Mouse (Mus musculus) kidney, adult 2 months (tissue): ENCODE measurements around the gene Zg16. TPM values are rescaled to one million over a fixed set of nuclear protein-coding genes. Genes with fewer than 3 reads are reported as not detected.

ENCODE experiments used
- DNase-seq: peaks from one replicate; pipeline ENCODE4 v3.0.0; 2021
- H3K27ac ChIP-seq: fragments of 200-500 bp; 2 replicates; pipeline ENCODE4 v1.5.1; 2012; ENCODE audit warnings: low read depth, low read length, control low read depth, inconsistent platforms; ENCODE audit not compliant: insufficient read depth
- H3K27me3 ChIP-seq: fragments of 200-500 bp; replicated peaks from 2 replicates; pipeline ENCODE4 v1.6.1; 2012; ENCODE audit warnings: mild to moderate bottlenecking, moderate library complexity, low read length, inconsistent platforms; ENCODE audit not compliant: control insufficient read depth, insufficient read depth
- H3K36me3 ChIP-seq: fragments of 200-500 bp; 2 replicates; pipeline ENCODE4 v1.6.1; 2012; ENCODE audit warnings: mild to moderate bottlenecking, moderate library complexity, low read length, inconsistent platforms; ENCODE audit not compliant: control insufficient read depth, insufficient read depth
- H3K4me1 ChIP-seq: fragments of 200-500 bp; 2 replicates; pipeline ENCODE4 v1.6.1; 2011; ENCODE audit warnings: low read length; ENCODE audit not compliant: control insufficient read depth, insufficient read depth
- H3K4me3 ChIP-seq: fragments of 200-500 bp; 2 replicates; pipeline ENCODE4 v1.5.1; 2011; ENCODE audit warnings: mild to moderate bottlenecking, low read depth, low read length, control low read depth; ENCODE audit not compliant: insufficient read depth
- CTCF ChIP-seq: fragments of 200-500 bp; conservative IDR thresholded peaks from 2 replicates; pipeline ENCODE4 v1.5.1; 2011; ENCODE audit warnings: low read depth, mild to moderate bottlenecking, control low read depth, low read length, moderate library complexity, mixed read lengths; ENCODE audit not compliant: insufficient read depth, insufficient read length
- POLR2A ChIP-seq: fragments of 200-500 bp; IDR thresholded peaks from one replicate; pipeline ENCODE4 v1.6.1; 2011; ENCODE audit warnings: low read depth, low read length, control low read depth
- WGBS: fragments of 180-500 bp; shearing (Covaris S2); methylation state at CpG from one replicate; pipeline ENCODE4 v1.1.7; 2018; 5-methylcytosine and 5-hydroxymethylcytosine counted together
- polyA plus RNA-seq: library from polyadenylated mRNA; depleted of rRNA; stranded (reverse); fragments of >200 nt; gene quantifications from 2 replicates; pipeline ENCODE4 v1.2.3, GENCODE M21; 2012

Zg16 gene
- polyA plus RNA-seq, 1 experiment, result not detected

DNA sequence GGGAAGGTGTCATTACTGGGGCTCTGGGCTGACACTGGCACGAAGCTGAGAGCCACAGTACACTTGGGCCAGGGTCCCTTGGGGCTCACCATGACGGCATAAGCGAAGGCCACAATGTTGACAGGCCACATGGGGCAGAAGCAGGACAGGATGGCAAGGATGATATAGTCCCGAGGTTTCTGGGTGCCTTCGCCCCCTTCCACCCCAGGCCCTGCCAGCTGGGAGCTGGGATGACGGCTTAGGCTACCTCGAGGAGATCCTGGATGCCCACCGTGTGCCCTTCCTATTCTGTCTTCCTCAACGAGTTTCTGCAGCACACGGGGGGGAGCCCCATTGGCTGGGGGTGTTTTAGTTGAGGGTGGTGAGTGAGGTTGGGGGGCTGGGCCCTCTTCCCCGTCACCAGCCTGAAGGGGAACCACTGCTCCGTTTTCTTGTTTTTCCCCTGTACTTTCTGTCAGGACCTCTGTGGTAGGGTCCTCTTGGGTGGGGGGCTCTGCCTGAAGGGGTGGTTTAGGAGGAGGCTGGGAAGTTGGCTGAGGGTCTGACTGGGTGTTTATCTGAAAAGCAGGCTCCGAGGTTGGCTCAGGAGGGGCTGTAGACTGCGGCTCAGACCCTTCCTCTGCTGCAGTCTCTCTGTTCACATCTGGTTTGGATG, 67.7 kb downstream of the Zg16 start:
- H3K27ac ChIP-seq, result no peak overlapping the region
- DNase-seq, result no peak
- 80% methylated on average over 14 of the region's 14 CpGs for WGBS
- H3K36me3 ChIP-seq, result no peaks in the 10 kb centered on the region
- TF ChIP-seq POLR2A, result no peak
- H3K4me3 ChIP-seq, result no peak overlapping the region
- H3K4me1 ChIP-seq, result peaks cover 11% of the 10 kb centered on the region
- H3K27me3 ChIP-seq, result no peaks in the 10 kb centered on the region

DNA sequence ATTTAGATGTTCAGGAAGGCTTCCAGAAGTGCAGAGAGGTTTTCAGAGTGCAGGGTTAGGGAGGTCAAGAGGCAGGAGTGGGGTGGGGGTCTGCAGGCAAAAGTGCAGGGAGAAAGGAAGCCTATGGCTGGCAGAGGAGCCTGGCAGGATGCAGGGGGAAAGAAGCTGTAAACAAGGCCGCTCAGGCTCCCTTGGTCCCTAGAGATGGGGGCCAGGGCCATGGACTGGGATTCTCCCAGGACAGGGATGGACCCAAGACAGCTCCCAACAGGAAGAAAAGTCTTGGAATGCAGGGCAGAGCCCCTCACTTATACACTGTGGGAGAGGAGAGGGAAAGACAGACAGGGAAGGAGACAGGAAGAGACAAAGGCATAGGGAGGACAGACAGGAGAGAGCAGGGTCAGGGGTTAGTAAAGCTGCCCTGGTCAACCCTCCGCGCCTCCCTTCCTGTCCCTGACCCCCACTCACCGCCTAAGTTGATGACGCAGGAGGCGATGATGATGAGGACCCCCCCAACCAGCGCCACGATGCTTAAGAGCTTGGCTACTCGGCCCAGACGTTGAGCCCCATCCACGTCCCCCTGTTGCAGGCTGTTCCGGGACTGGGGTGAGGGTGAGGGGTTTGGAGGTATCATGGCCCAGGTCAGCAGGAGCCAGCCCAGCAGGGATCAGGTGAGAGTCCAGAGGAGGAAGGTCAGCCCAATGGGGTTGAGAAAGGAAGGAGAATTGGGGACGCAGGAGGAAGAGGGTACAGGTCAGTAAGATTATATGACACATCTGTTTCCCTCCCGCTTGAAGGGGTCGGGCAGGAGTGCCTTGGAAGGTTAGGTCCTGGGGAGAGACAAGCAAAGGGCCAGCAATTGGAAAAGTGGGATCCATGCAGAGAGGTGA, 68.5 kb downstream of the Zg16 start:
- DNase-seq, result no peak
- H3K36me3 ChIP-seq, result no peaks in the 10 kb centered on the region
- no peak overlapping the region; the same call in 1 of the 2 replicates for H3K27ac ChIP-seq
- WGBS, result 53% methylated on average over 15 of the region's 15 CpGs
- no peak for TF ChIP-seq CTCF
- no peak for TF ChIP-seq POLR2A
- H3K27me3 ChIP-seq, result no peaks in the 10 kb centered on the region
- no peak overlapping the region for H3K4me3 ChIP-seq
- H3K4me1 ChIP-seq, result peaks cover 6% of the 10 kb centered on the region; the same call in 1 of the 2 replicates

DNA sequence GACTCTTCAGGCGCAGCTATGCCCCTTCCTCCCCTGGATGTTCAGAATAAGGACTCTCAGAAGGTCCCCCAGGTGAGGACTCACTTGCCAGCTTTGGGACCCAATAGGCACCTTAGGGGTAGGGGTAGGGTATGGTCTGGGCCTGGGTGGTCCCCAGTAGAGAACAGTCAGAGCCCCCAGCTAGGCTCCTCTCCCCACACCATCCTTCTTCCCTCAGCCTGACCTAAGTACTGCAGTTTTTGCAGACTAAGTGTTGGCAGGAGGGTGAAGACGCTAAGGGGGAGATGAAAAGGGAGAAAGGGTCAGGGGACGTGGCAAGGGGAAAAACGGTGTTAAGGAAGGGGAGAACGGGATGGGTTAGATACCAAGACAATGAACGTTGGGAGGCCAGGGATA, 69.2 kb downstream of the Zg16 start:
- WGBS, result 44% methylated on average over 6 of the region's 6 CpGs
- H3K4me3 ChIP-seq, result no peak overlapping the region
- H3K4me1 ChIP-seq, result peaks cover 11% of the 10 kb centered on the region; the same call in 1 of the 2 replicates
- no peak overlapping the region; the same call in 1 of the 2 replicates for H3K27ac ChIP-seq
- H3K27me3 ChIP-seq, result no peaks in the 10 kb centered on the region
- H3K36me3 ChIP-seq, result no peaks in the 10 kb centered on the region
- no peak for TF ChIP-seq POLR2A
- TF ChIP-seq CTCF, result no peak
- DNase-seq, result no peak

DNA sequence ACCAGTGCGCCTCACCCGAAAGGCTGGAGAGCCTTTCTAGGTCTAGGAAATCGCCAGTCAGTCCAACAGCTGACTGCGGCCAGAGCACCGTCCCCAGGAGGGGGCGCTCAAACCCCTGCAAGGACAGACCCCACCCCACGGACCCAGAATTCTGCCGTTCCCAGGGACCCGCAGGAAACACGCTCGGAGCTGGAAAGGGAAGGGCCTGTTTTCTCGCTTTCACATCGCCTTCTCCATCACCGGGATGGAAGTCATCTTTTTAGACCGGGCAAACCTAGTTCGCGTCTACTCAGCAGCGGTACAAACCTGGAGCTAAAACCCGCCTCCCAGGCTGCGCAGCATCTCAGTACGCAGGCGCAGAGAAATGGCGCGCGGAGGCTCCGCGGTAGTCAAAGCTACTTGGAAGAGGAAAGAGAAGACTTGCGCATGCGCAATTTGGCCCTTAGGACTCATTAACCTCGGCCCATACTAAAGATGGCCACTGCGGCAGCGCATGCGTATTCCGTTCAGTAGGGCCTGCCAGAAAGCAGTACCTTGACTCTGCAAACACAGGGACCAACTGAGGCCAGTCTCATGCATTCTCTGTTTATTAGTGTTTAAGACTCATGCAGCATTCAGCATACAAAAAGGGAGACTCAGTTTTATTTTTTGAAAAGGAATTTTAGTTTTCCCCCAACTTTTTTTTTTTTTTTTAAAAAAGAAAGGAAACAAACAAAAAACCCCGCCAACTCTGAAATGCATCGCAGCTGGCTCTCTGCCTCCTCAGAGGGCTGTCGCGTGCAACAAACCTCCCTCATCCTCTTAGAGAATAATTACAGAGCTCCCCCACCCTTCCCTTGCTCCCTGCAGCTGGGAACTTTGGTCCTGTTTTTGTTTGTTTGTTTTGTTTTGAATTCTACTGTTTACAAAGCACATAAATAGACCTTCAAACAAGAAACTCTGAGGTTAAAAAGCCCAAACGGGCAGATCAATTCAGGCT, 69.9 kb downstream of the Zg16 start, which contains the start of gene Pagr1a:
Gene Pagr1a, minus strand, starts transcription at position 382 of the 979 bp plus-strand sequence.
- peak; percentile 99 for DNase-seq
- H3K27me3 ChIP-seq, result no peaks in the 10 kb centered on the region
- peak within 1 kb of the TSS; percentile 96 for H3K27ac ChIP-seq
- H3K4me1 ChIP-seq, result peaks cover 11% of the 10 kb centered on the region; the same call in 1 of the 2 replicates
- TF ChIP-seq POLR2A, result peak; percentile 58
- peak; percentile 71 for TF ChIP-seq CTCF
- H3K4me3 ChIP-seq, result peak within 1 kb of the TSS; percentile 89
- 2% methylated on average over 39 of the region's 39 CpGs for WGBS
- H3K36me3 ChIP-seq, result no peaks in the 10 kb centered on the region

DNA sequence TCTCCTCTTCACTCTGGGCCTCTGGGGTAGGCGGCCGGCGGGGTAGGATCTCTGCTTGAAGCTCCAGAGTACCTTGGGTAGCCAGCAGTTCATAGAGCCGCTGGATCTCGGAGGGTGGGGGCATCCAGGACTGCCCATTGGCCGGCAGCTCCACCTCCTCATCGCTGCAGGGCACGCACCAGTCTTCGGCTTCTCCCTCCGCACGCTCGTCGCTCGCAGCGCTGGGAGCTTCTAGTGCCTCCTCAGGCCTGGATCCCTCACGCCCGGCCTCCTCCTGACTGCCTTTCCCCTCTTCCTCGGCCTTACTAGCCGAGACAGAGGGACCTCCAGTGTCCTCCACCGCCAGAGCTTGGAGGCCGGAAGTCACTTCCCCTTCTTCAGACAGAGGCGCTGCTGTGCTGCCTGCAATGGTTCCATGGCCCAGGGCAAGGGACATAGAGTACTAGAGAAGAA, 70.6 kb downstream of the Zg16 start:
- no peak for DNase-seq
- H3K36me3 ChIP-seq, result no peaks in the 10 kb centered on the region
- H3K27ac ChIP-seq, result peak overlapping the region; percentile 96
- peak overlapping the region; percentile 89 for H3K4me3 ChIP-seq
- WGBS, result under 1% methylated on average over 22 of the region's 22 CpGs
- H3K27me3 ChIP-seq, result no peaks in the 10 kb centered on the region
- H3K4me1 ChIP-seq, result peaks cover 11% of the 10 kb centered on the region; the same call in 1 of the 2 replicates
- no peak for TF ChIP-seq POLR2A

DNA sequence TGATC, 70.8 kb downstream of the Zg16 start, which contains the start of gene Pagr1b:
Gene Pagr1b, minus strand, starts transcription at position 4 of the 5 bp plus-strand sequence.
- peaks cover 11% of the 10 kb centered on the region; the same call in 1 of the 2 replicates for H3K4me1 ChIP-seq
- H3K27me3 ChIP-seq, result no peaks in the 10 kb centered on the region
- H3K27ac ChIP-seq, result peak within 1 kb of the TSS; percentile 96
- H3K36me3 ChIP-seq, result no peaks in the 10 kb centered on the region
- peak within 1 kb of the TSS; percentile 89 for H3K4me3 ChIP-seq
- DNase-seq, result no peak
- TF ChIP-seq CTCF (no peak), POLR2A (no peak)
